Mouse (Mus musculus) heart, embryonic 16.5 days (tissue): Measurements from ENCODE around the gene Aar2. TPM values are rescaled to one million over a fixed set of nuclear protein-coding genes. Genes with fewer than 3 reads are reported as not detected.

ENCODE experiments used
- ATAC-seq: fragments of 200-750 bp; cut with Nextera tagmentation; replicated peaks from 2 replicates; pipeline ENCODE4 v1.8.0; 2017; ENCODE audit warnings: moderate number of reproducible peaks; ENCODE audit not compliant: insufficient read depth, low FRiP score; ENCODE audit errors: extremely low read depth
- H3K27ac ChIP-seq: fragments of 300-500 bp; sonication (generic); 2 replicates; pipeline ENCODE4 v1.5.1; 2014; ENCODE audit warnings: mild to moderate bottlenecking, low read length, control low read depth, moderate library complexity
- H3K27me3 ChIP-seq: fragments of 300-500 bp; sonication (generic); 2 replicates; pipeline ENCODE4 v1.6.1; 2014; ENCODE audit warnings: low read length, mixed read lengths; ENCODE audit not compliant: control insufficient read depth, insufficient read depth
- H3K36me3 ChIP-seq: fragments of 300-500 bp; sonication (generic); 2 replicates; pipeline ENCODE4 v1.6.1; 2014; ENCODE audit not compliant: control insufficient read depth, insufficient read depth
- H3K4me1 ChIP-seq: fragments of 300-500 bp; sonication (generic); 2 replicates; pipeline ENCODE4 v1.6.1; 2014; ENCODE audit warnings: low read length, mixed read lengths; ENCODE audit not compliant: control insufficient read depth, insufficient read depth
- H3K4me2 ChIP-seq: fragments of 300-500 bp; sonication (generic); 2 replicates; pipeline ENCODE4 v1.6.1; 2014; ENCODE audit warnings: low read depth, mild to moderate bottlenecking, control low read depth, low read length
- H3K4me3 ChIP-seq: fragments of 300-500 bp; sonication (generic); 2 replicates; pipeline ENCODE4 v1.5.1; 2014; ENCODE audit warnings: mild to moderate bottlenecking, control low read depth, low read length
- H3K9ac ChIP-seq: fragments of 300-500 bp; sonication (generic); 2 replicates; pipeline ENCODE4 v1.6.1; 2014; ENCODE audit warnings: low read length, control low read depth
- H3K9me3 ChIP-seq: fragments of 300-500 bp; sonication (generic); replicated peaks from 2 replicates; pipeline ENCODE4 v1.6.1; 2016; ENCODE audit warnings: low read length; ENCODE audit not compliant: control insufficient read depth
- WGBS: fragments of 180-500 bp; shearing (Covaris S2); extraction: QIAGEN DNeasy Blood & Tissue Kit; methylation state at CpG from one replicate; pipeline ENCODE4 v1.1.7; 2014; 5-methylcytosine and 5-hydroxymethylcytosine counted together
- polyA plus RNA-seq: library from polyadenylated mRNA; unstranded; fragments of >200 nt; fragmentation: Nextera tagmentation; extraction: Ambion mirVana; gene quantifications from 2 replicates; pipeline ENCODE4 v1.2.1, GENCODE M21; 2015

The Aar2 gene
- polyA plus RNA-seq, 1 experiment from 2014 or later, result 24.0 TPM

- no peak overlapping the region for H3K4me3 ChIP-seq
- no peak overlapping the region for H3K27ac ChIP-seq
- 0 out of 2 replicates have a peak, but pooled peaks cover 3% of the 10 kb centered on the region for H3K27me3 ChIP-seq
- H3K9ac ChIP-seq, result no peak overlapping the region
- peaks cover 22% of the 10 kb centered on the region for H3K4me1 ChIP-seq
- no peaks in the 10 kb centered on the region for H3K9me3 ChIP-seq
- no peak overlapping the region for H3K4me2 ChIP-seq
- 75% methylated on average over 5 of the region's 5 CpGs for WGBS
- H3K36me3 ChIP-seq, result no peaks in the 10 kb centered on the region
- ATAC-seq, result no peak
These were observed 33.1 kb downstream of the Aar2 start for GRCm38 (mm10) chr2:156580507-156580906.

- Histone ChIP-seq H3K27me3 (0 out of 2 replicates have a peak, but pooled peaks cover 3% of the 10 kb centered on the region), H3K4me2 (no peak overlapping the region), H3K9ac (no peak overlapping the region), H3K4me3 (no peak overlapping the region), H3K36me3 (no peaks in the 10 kb centered on the region), H3K27ac (no peak overlapping the region), H3K4me1 (peaks cover 22% of the 10 kb centered on the region), H3K9me3 (no peaks in the 10 kb centered on the region)
- no peak for ATAC-seq
- 61% methylated on average over 10 of the region's 10 CpGs for WGBS
These were observed 33.9 kb downstream of the Aar2 start for GRCm38 (mm10) chr2:156581244-156581643.

- WGBS, result 50% methylated on average over 10 of the region's 10 CpGs
- ATAC-seq, result peak; percentile 29
- peak overlapping the region; percentile 20 for H3K4me2 ChIP-seq
- peak overlapping the region; percentile 54; the same call in 1 of the 2 replicates for H3K9ac ChIP-seq
- H3K4me1 ChIP-seq, result peaks cover 22% of the 10 kb centered on the region
- no peaks in the 10 kb centered on the region for H3K9me3 ChIP-seq
- H3K36me3 ChIP-seq, result no peaks in the 10 kb centered on the region
- no peak overlapping the region for H3K4me3 ChIP-seq
- no peaks in the 10 kb centered on the region for H3K27me3 ChIP-seq
- H3K27ac ChIP-seq, result peak overlapping the region; percentile 86
These were observed 35.5 kb downstream of the Aar2 start for GRCm38 (mm10) chr2:156582887-156583286.

GRCm38 (mm10) chr2:156584154-156584796 is 36.9 kb downstream of the Aar2 start:
- Histone ChIP-seq H3K9me3 (no peaks in the 10 kb centered on the region), H3K4me3 (no peak overlapping the region), H3K27me3 (no peaks in the 10 kb centered on the region), H3K36me3 (no peaks in the 10 kb centered on the region), H3K4me2 (peak overlapping the region; percentile 44), H3K9ac (no peak overlapping the region), H3K27ac (peak overlapping the region; percentile 71), H3K4me1 (peaks cover 22% of the 10 kb centered on the region)
- ATAC-seq, result peak; percentile 56
- WGBS, result 44% methylated on average over 11 of the region's 11 CpGs

GRCm38 (mm10) chr2:156584797-156585471 is 37.5 kb downstream of the Aar2 start:
- H3K4me3 ChIP-seq, result no peak overlapping the region; the same call in 1 of the 2 replicates
- peak overlapping the region; percentile 77 for H3K27ac ChIP-seq
- no peaks in the 10 kb centered on the region for H3K9me3 ChIP-seq
- H3K36me3 ChIP-seq, result no peaks in the 10 kb centered on the region
- peaks cover 22% of the 10 kb centered on the region for H3K4me1 ChIP-seq
- peak; percentile 71 for ATAC-seq
- H3K4me2 ChIP-seq, result peak overlapping the region; percentile 44
- H3K27me3 ChIP-seq, result no peaks in the 10 kb centered on the region
- WGBS, result 32% methylated on average over 14 of the region's 14 CpGs
- 0 out of 2 replicates have a peak overlapping the region, but pooled peaks have one; percentile 8 for H3K9ac ChIP-seq

- Histone ChIP-seq H3K36me3 (no peaks in the 10 kb centered on the region), H3K4me1 (peaks cover 9% of the 10 kb centered on the region), H3K9me3 (no peaks in the 10 kb centered on the region), H3K9ac (no peak overlapping the region), H3K27ac (no peak overlapping the region), H3K27me3 (no peaks in the 10 kb centered on the region), H3K4me2 (no peak overlapping the region), H3K4me3 (no peak overlapping the region)
- WGBS, result 87% methylated on average over 9 of the region's 9 CpGs
- ATAC-seq, result no peak
These were observed 42.1 kb downstream of the Aar2 start for GRCm38 (mm10) chr2:156589481-156589880.

GRCm38 (mm10) chr2:156594987-156595490 is 47.7 kb downstream of the Aar2 start:
- H3K4me2 ChIP-seq, result no peak overlapping the region
- no peak overlapping the region for H3K9ac ChIP-seq
- H3K36me3 ChIP-seq, result no peaks in the 10 kb centered on the region
- H3K27ac ChIP-seq, result no peak overlapping the region
- 72% methylated on average over 15 of the region's 15 CpGs for WGBS
- H3K4me1 ChIP-seq, result no peaks in the 10 kb centered on the region
- H3K27me3 ChIP-seq, result no peaks in the 10 kb centered on the region
- H3K4me3 ChIP-seq, result no peak overlapping the region
- ATAC-seq, result no peak
- H3K9me3 ChIP-seq, result no peaks in the 10 kb centered on the region

GRCm38 (mm10) chr2:156602581-156602980 is 55.2 kb downstream of the Aar2 start:
- Histone ChIP-seq H3K4me3 (no peak overlapping the region), H3K4me2 (no peak overlapping the region), H3K4me1 (no peaks in the 10 kb centered on the region), H3K27me3 (peaks cover 4% of the 10 kb centered on the region; the same call in 1 of the 2 replicates), H3K9ac (no peak overlapping the region), H3K9me3 (no peaks in the 10 kb centered on the region), H3K27ac (no peak overlapping the region), H3K36me3 (no peaks in the 10 kb centered on the region)
- no peak for ATAC-seq
- WGBS, result 71% methylated on average over 7 of the region's 7 CpGs

GRCm38 (mm10) chr2:156603671-156604070 is 56.3 kb downstream of the Aar2 start:
- H3K9me3 ChIP-seq, result no peaks in the 10 kb centered on the region
- peaks cover 11% of the 10 kb centered on the region for H3K27me3 ChIP-seq
- WGBS, result 71% methylated on average over 9 of the region's 9 CpGs
- no peak for ATAC-seq
- no peak overlapping the region for H3K4me3 ChIP-seq
- no peak overlapping the region for H3K4me2 ChIP-seq
- no peak overlapping the region for H3K9ac ChIP-seq
- H3K4me1 ChIP-seq, result no peaks in the 10 kb centered on the region
- no peak overlapping the region for H3K27ac ChIP-seq
- no peaks in the 10 kb centered on the region for H3K36me3 ChIP-seq
